Mouse (Mus musculus) brain, embryonic 14.5 days (tissue): Measurements from ENCODE around the gene Mmaa.

ENCODE experiments used
- CTCF ChIP-seq: fragments of 200-500 bp; IDR thresholded peaks from 2 replicates; pipeline ENCODE4 v1.5.1; 2012; ENCODE audit warnings: inconsistent platforms, mild to moderate bottlenecking, moderate library complexity, borderline replicate concordance; ENCODE audit not compliant: insufficient read depth, insufficient read length; ENCODE audit errors: extremely low read depth
- POLR2A ChIP-seq: fragments of 200-500 bp; IDR thresholded peaks from 2 replicates; pipeline ENCODE4 v1.6.1; 2012; ENCODE audit warnings: mild to moderate bottlenecking, inconsistent platforms, borderline replicate concordance; ENCODE audit not compliant: poor library complexity, insufficient read depth, insufficient read length, severe bottlenecking; ENCODE audit errors: extremely low read depth

DNA sequence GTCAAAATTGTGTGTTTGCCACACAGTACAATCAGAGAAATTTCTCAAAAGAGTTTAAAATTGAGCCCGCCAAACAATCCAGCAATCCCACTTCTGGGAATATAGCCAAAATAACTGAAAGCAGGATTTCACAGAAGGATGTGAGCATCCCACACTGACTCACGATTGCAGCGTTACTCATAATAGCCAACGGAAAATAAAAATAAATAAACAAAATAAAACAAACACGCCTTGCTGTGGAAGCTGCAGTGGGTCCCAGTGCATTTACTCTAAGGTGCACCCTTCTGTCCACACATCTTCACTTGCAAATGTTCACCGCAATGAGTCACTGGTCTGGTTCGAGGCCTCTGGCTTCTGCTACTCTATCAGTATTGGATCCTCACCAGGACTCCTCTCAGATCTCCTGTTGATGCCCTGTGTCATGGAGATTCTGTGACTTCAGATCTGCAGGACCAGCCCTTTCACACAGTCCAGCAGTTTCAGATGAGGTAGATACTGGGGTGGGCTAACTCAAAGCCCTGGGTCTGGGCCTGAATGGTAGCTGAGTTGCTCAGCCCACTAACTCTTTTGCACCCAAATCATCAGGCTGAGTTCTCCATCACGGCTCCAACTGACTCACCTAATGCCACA, 38.5 kb downstream of the Mmaa start:
- TF ChIP-seq POLR2A = no peak
- TF ChIP-seq CTCF = no peak
